ENCODE assay signal across 8 mouse cellular contexts in the genomic region with DNA sequence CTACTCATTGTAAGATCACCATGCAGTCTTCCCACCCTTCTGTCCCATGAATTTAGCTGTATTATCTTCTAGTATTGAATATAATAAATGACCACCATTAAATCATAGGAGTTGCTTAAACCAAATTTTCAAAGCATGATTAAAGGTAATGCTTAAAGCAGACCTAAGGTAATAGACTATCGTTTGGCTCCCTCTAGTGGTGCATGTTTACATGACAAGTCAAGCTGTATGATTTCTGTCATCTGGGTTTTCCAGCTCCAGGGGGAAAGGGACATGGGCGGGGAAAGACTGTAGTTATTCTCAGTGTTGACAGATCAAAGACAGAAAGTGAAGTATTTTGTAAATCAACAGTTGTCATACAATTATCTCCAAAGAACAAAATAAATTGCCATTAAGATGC.
DNase-seq lines count a peak whose midpoint lies in the region; ATAC-seq and TF ChIP-seq lines count a peak whose summit lies in the region.

No protein-coding gene starts in this region.

- H3K9me3 ChIP-seq in liver, embryonic 12.5 days (replicated peaks) = no peaks in the 10 kb centered on the region
- H3K9me3 ChIP-seq in intestine, embryonic 14.5 days (ENCODE audit: control insufficient read depth, low read length) = no peaks in the 10 kb centered on the region
- no peaks in the 10 kb centered on the region for H3K9me3 ChIP-seq in midbrain, embryonic 15.5 days

- H3K4me2 ChIP-seq in liver, embryonic 12.5 days = no peak overlapping the region
- no peak overlapping the region for H3K4me2 ChIP-seq in intestine, embryonic 14.5 days (ENCODE audit: low read length)
- no peak overlapping the region for H3K4me2 ChIP-seq in midbrain, embryonic 15.5 days

- no peaks in the 10 kb centered on the region for H3K27me3 ChIP-seq in liver, adult 2 months (ENCODE audit: control insufficient read depth, insufficient read depth, low read length)
- H3K27me3 ChIP-seq in liver, embryonic 12.5 days (replicated peaks) = no peaks in the 10 kb centered on the region
- H3K27me3 ChIP-seq in intestine, embryonic 14.5 days (replicated peaks; ENCODE audit: control insufficient read depth, insufficient read depth, low read length) = no peaks in the 10 kb centered on the region
- H3K27me3 ChIP-seq in midbrain, embryonic 15.5 days (replicated peaks) = no peaks in the 10 kb centered on the region

- no peak overlapping the region for H3K27ac ChIP-seq in liver, adult 2 months (replicated peaks; ENCODE audit: insufficient read depth, low read depth, low read length)
- no peak overlapping the region for H3K27ac ChIP-seq in liver, embryonic 12.5 days
- no peak overlapping the region for H3K27ac ChIP-seq in intestine, embryonic 14.5 days (ENCODE audit: low read depth)
- no peak overlapping the region for H3K27ac ChIP-seq in midbrain, embryonic 15.5 days

- peak; percentile 51 for DNase-seq in liver, adult 2 months (ENCODE audit: extremely low read depth, low read depth, low spot score)
- peak; percentile 59 to 65 for DNase-seq in cerebellum, adult 18-20 months
- peak; percentile 88 for DNase-seq in forelimb bud, embryonic 11.5 days (ENCODE audit: low read depth, low spot score)
- peak; percentile 75 for DNase-seq in intestine, embryonic 14.5 days (ENCODE audit: low spot score)
- peak; percentile 66 to 74 for DNase-seq in left cerebral cortex, postnatal 10 days (ENCODE audit: extremely low spot score in 1 of 2, low spot score in 2 of 2)
- peak; percentile 26 to 52 for DNase-seq in spleen, postnatal 36 days (ENCODE audit: low spot score in 2 of 2)

- intact Hi-C loops in left cerebral cortex, postnatal 10 days (cut with DNase I) = loop anchor here (2.0 to 10.0 kb wide), 2 partner anchors 319 to 467 kb away; partner anchors contain the start of gene Fam102b

- H3K9ac ChIP-seq in liver, adult 2 months (ENCODE audit: low read depth, low read length) = no peak overlapping the region
- no peak overlapping the region for H3K9ac ChIP-seq in liver, embryonic 12.5 days
- H3K9ac ChIP-seq in intestine, embryonic 14.5 days (ENCODE audit: low read length) = no peak overlapping the region
- no peak overlapping the region for H3K9ac ChIP-seq in midbrain, embryonic 15.5 days

- WGBS in liver, adult 2 months = 4% methylated on average over 2 of the region's 2 CpGs
- 7% methylated on average over 2 of the region's 2 CpGs for WGBS in liver, embryonic 12.5 days (ENCODE audit: insufficient replicate concordance)
- WGBS in intestine, embryonic 14.5 days = 2% methylated on average over 2 of the region's 2 CpGs
- 5% methylated on average over 2 of the region's 2 CpGs for WGBS in midbrain, embryonic 15.5 days

- H3K4me3 ChIP-seq in liver, adult 2 months (ENCODE audit: insufficient read depth, low read depth, low read length) = no peak overlapping the region
- no peak overlapping the region for H3K4me3 ChIP-seq in liver, embryonic 12.5 days
- H3K4me3 ChIP-seq in intestine, embryonic 14.5 days (ENCODE audit: low read depth, low read length) = no peak overlapping the region
- H3K4me3 ChIP-seq in midbrain, embryonic 15.5 days = no peak overlapping the region

- peak; percentile 17; the same call in 1 of the 2 replicates for TF ChIP-seq CTCF in liver, adult 2 months (IDR thresholded peaks at IDR 0.05; ENCODE audit: low read depth, low read length)

- ATAC-seq in liver, embryonic 12.5 days = no peak
- ATAC-seq in intestine, embryonic 14.5 days (replicated peaks; ENCODE audit: low FRiP score, low TSS enrichment, low read depth) = peak; percentile 68; the same call in 1 of the 2 replicates
- peak; percentile 65 for ATAC-seq in midbrain, embryonic 15.5 days (replicated peaks)

- H3K36me3 ChIP-seq in liver, adult 2 months (ENCODE audit: control insufficient read depth, insufficient read depth, low read length) = no peaks in the 10 kb centered on the region
- no peaks in the 10 kb centered on the region for H3K36me3 ChIP-seq in liver, embryonic 12.5 days
- no peaks in the 10 kb centered on the region for H3K36me3 ChIP-seq in intestine, embryonic 14.5 days (ENCODE audit: control insufficient read depth, insufficient read depth, low read length)
- H3K36me3 ChIP-seq in midbrain, embryonic 15.5 days (replicated peaks) = no peaks in the 10 kb centered on the region

- no peak for TF ChIP-seq POLR2A in liver, adult 2 months (IDR thresholded peaks at IDR 0.05; ENCODE audit: extremely low read depth, insufficient read depth, low read length)

- H3K4me1 ChIP-seq in liver, adult 2 months (ENCODE audit: control insufficient read depth, insufficient read depth, low read length) = no peaks in the 10 kb centered on the region
- H3K4me1 ChIP-seq in liver, embryonic 12.5 days = no peaks in the 10 kb centered on the region
- no peaks in the 10 kb centered on the region for H3K4me1 ChIP-seq in intestine, embryonic 14.5 days (replicated peaks; ENCODE audit: control insufficient read depth, insufficient read depth, low read length)
- H3K4me1 ChIP-seq in midbrain, embryonic 15.5 days = peaks cover 17% of the 10 kb centered on the region

- no peaks in the 10 kb centered on the region for H3K79me2 ChIP-seq in liver, adult 2 months (ENCODE audit: control insufficient read depth, insufficient read depth, low read length)
